Mouse (Mus musculus): Measurements from ENCODE around the gene Sacm1l. TPM values are rescaled to one million over a fixed set of nuclear protein-coding genes. Genes with fewer than 3 reads are reported as not detected.

The Sacm1l gene
- total and polyA plus RNA-seq, 2 experiments = 7.7 to 74.3 TPM

- Histone ChIP-seq H3K9ac (ENCODE audit: low read depth, low read length) (no peak overlapping the region), H3K36me3 (ENCODE audit: control insufficient read depth, insufficient read depth, low read length) (peaks cover 36% of the 10 kb centered on the region), H3K79me2 (ENCODE audit: control insufficient read depth, insufficient read depth, low read length) (no peaks in the 10 kb centered on the region), H3K27me3 (ENCODE audit: control insufficient read depth, insufficient read depth, low read length) (no peaks in the 10 kb centered on the region), H3K4me3 (ENCODE audit: insufficient read depth, low read depth, low read length) (no peak overlapping the region), H3K27ac (replicated peaks; ENCODE audit: insufficient read depth, low read depth, low read length) (no peak overlapping the region), H3K4me1 (ENCODE audit: control insufficient read depth, insufficient read depth, low read length) (peaks cover 7% of the 10 kb centered on the region)
- DNase-seq (ENCODE audit: extremely low read depth, low read depth, low spot score) = no peak
- no peak for TF ChIP-seq CTCF (IDR thresholded peaks at IDR 0.05; ENCODE audit: low read depth, low read length)
- no peak for TF ChIP-seq POLR2A (IDR thresholded peaks at IDR 0.05; ENCODE audit: extremely low read depth, insufficient read depth, low read length)
- 83% methylated on average over 13 of the region's 13 CpGs for WGBS
Observed at GRCm38 (mm10) chr9:123518969-123519894, 10.3 kb upstream of the Sacm1l start.

- H3K27me3 ChIP-seq (ENCODE audit: control insufficient read depth, insufficient read depth, low read length) = no peaks in the 10 kb centered on the region
- H3K36me3 ChIP-seq (ENCODE audit: control insufficient read depth, insufficient read depth, low read length) = peaks cover 33% of the 10 kb centered on the region
- 76% methylated on average over 3 of the region's 3 CpGs for WGBS
- no peak overlapping the region for H3K27ac ChIP-seq (replicated peaks; ENCODE audit: insufficient read depth, low read depth, low read length)
- DNase-seq (ENCODE audit: extremely low read depth, low read depth, low spot score) = no peak
- TF ChIP-seq CTCF (IDR thresholded peaks at IDR 0.05; ENCODE audit: low read depth, low read length) (no peak), POLR2A (IDR thresholded peaks at IDR 0.05; ENCODE audit: extremely low read depth, insufficient read depth, low read length) (no peak)
- H3K4me3 ChIP-seq (ENCODE audit: insufficient read depth, low read depth, low read length) = no peak overlapping the region
- H3K79me2 ChIP-seq (ENCODE audit: control insufficient read depth, insufficient read depth, low read length) = no peaks in the 10 kb centered on the region
- H3K9ac ChIP-seq (ENCODE audit: low read depth, low read length) = no peak overlapping the region
- H3K4me1 ChIP-seq (ENCODE audit: control insufficient read depth, insufficient read depth, low read length) = peaks cover 7% of the 10 kb centered on the region
Observed at GRCm38 (mm10) chr9:123520735-123521134, 8.8 kb upstream of the Sacm1l start.

- no peak for DNase-seq (ENCODE audit: extremely low read depth, low read depth, low spot score)
- TF ChIP-seq POLR2A (IDR thresholded peaks at IDR 0.05; ENCODE audit: extremely low read depth, insufficient read depth, low read length) = no peak
- TF ChIP-seq CTCF (IDR thresholded peaks at IDR 0.05; ENCODE audit: low read depth, low read length) = peak; percentile 64
- no peak overlapping the region for H3K9ac ChIP-seq (ENCODE audit: low read depth, low read length)
- no peak overlapping the region for H3K27ac ChIP-seq (replicated peaks; ENCODE audit: insufficient read depth, low read depth, low read length)
- 46% methylated on average over 3 of the region's 3 CpGs for WGBS
- H3K27me3 ChIP-seq (ENCODE audit: control insufficient read depth, insufficient read depth, low read length) = no peaks in the 10 kb centered on the region
- H3K4me1 ChIP-seq (ENCODE audit: control insufficient read depth, insufficient read depth, low read length) = peaks cover 2% of the 10 kb centered on the region; the same call in 1 of the 2 replicates
- H3K36me3 ChIP-seq (ENCODE audit: control insufficient read depth, insufficient read depth, low read length) = peaks cover 9% of the 10 kb centered on the region
- no peak overlapping the region for H3K4me3 ChIP-seq (ENCODE audit: insufficient read depth, low read depth, low read length)
- no peaks in the 10 kb centered on the region for H3K79me2 ChIP-seq (ENCODE audit: control insufficient read depth, insufficient read depth, low read length)
Observed at GRCm38 (mm10) chr9:123523676-123524075, 5.9 kb upstream of the Sacm1l start.

GRCm38 (mm10) chr9:123525095-123525494 is 4.5 kb upstream of the Sacm1l start:
- H3K36me3 ChIP-seq (ENCODE audit: control insufficient read depth, insufficient read depth, low read length) = peaks cover 4% of the 10 kb centered on the region; the same call in 1 of the 2 replicates
- peak; percentile 46 for DNase-seq (ENCODE audit: extremely low read depth, low read depth, low spot score)
- no peak overlapping the region for H3K4me3 ChIP-seq (ENCODE audit: insufficient read depth, low read depth, low read length)
- no peaks in the 10 kb centered on the region for H3K27me3 ChIP-seq (ENCODE audit: control insufficient read depth, insufficient read depth, low read length)
- H3K4me1 ChIP-seq (ENCODE audit: control insufficient read depth, insufficient read depth, low read length) = peaks cover 2% of the 10 kb centered on the region; the same call in 1 of the 2 replicates
- WGBS = 0% methylated on average over 1 of the region's 1 CpGs
- TF ChIP-seq CTCF (IDR thresholded peaks at IDR 0.05; ENCODE audit: low read depth, low read length) (peak; percentile 43), POLR2A (IDR thresholded peaks at IDR 0.05; ENCODE audit: extremely low read depth, insufficient read depth, low read length) (no peak)
- no peak overlapping the region for H3K9ac ChIP-seq (ENCODE audit: low read depth, low read length)
- no peak overlapping the region for H3K27ac ChIP-seq (replicated peaks; ENCODE audit: insufficient read depth, low read depth, low read length)
- H3K79me2 ChIP-seq (ENCODE audit: control insufficient read depth, insufficient read depth, low read length) = no peaks in the 10 kb centered on the region

- no peaks in the 10 kb centered on the region for H3K27me3 ChIP-seq (ENCODE audit: control insufficient read depth, insufficient read depth, low read length)
- H3K4me3 ChIP-seq (ENCODE audit: insufficient read depth, low read depth, low read length) = no peak overlapping the region
- no peaks in the 10 kb centered on the region for H3K79me2 ChIP-seq (ENCODE audit: control insufficient read depth, insufficient read depth, low read length)
- no peak overlapping the region for H3K27ac ChIP-seq (replicated peaks; ENCODE audit: insufficient read depth, low read depth, low read length)
- no peaks in the 10 kb centered on the region for H3K36me3 ChIP-seq (ENCODE audit: control insufficient read depth, insufficient read depth, low read length)
- peaks cover 5% of the 10 kb centered on the region; the same call in 1 of the 2 replicates for H3K4me1 ChIP-seq (ENCODE audit: control insufficient read depth, insufficient read depth, low read length)
- TF ChIP-seq CTCF (IDR thresholded peaks at IDR 0.05; ENCODE audit: low read depth, low read length) = no peak
- TF ChIP-seq POLR2A (IDR thresholded peaks at IDR 0.05; ENCODE audit: extremely low read depth, insufficient read depth, low read length) = no peak
- no peak for DNase-seq (ENCODE audit: extremely low read depth, low read depth, low spot score)
- no peak overlapping the region for H3K9ac ChIP-seq (ENCODE audit: low read depth, low read length)
- 95% methylated on average over 5 of the region's 5 CpGs for WGBS
Observed at GRCm38 (mm10) chr9:123526502-123526901, 3.1 kb upstream of the Sacm1l start.

Data from liver, adult 2 months (tissue).